Mouse (Mus musculus) heart, adult 2 months (tissue): Measurements from ENCODE around the gene Oaz2. TPM values are rescaled to one million over a fixed set of nuclear protein-coding genes. Genes with fewer than 3 reads are reported as not detected.

Experiments
- DNase-seq, 2 experiments: peaks; one replicate each; pipeline ENCODE4 v3.0.0; 2021
- H3K27ac ChIP-seq: fragments of 200-600 bp; 2 replicates; pipeline ENCODE4 v1.8.1; 2022
- H3K27me3 ChIP-seq: fragments of 200-500 bp; 2 replicates; pipeline ENCODE4 v1.6.1; 2012; ENCODE audit warnings: mild to moderate bottlenecking, low read length, inconsistent platforms, mixed read lengths; ENCODE audit not compliant: control insufficient read depth, insufficient read depth
- H3K36me3 ChIP-seq: fragments of 200-500 bp; 2 replicates; pipeline ENCODE4 v1.6.1; 2012; ENCODE audit warnings: low read length, inconsistent platforms; ENCODE audit not compliant: control insufficient read depth, insufficient read depth
- H3K4me1 ChIP-seq: fragments of 200-500 bp; 2 replicates; pipeline ENCODE4 v1.6.1; 2011; ENCODE audit warnings: low read length; ENCODE audit not compliant: control insufficient read depth, insufficient read depth
- H3K4me3 ChIP-seq: fragments of 200-600 bp; 2 replicates; pipeline ENCODE4 v1.8.1; 2022
- H3K79me2 ChIP-seq: fragments of 200-500 bp; replicated peaks from 2 replicates; pipeline ENCODE4 v1.6.1; 2012; ENCODE audit warnings: mild to moderate bottlenecking, inconsistent platforms, low read length, moderate library complexity, mixed read lengths; ENCODE audit not compliant: control insufficient read depth, insufficient read depth
- H3K9ac ChIP-seq: fragments of 200-500 bp; 2 replicates; pipeline ENCODE4 v1.6.1; 2012; ENCODE audit warnings: low read depth, mild to moderate bottlenecking, control low read depth, inconsistent platforms, low read length, mixed read lengths
- CTCF ChIP-seq: fragments of 200-600 bp; IDR thresholded peaks from 2 replicates; pipeline ENCODE4 v1.8.1; 2022; ENCODE audit warnings: antibody characterized with exemption, mild to moderate bottlenecking, moderate library complexity
- EP300 ChIP-seq: fragments of 200-500 bp; IDR thresholded peaks from 2 replicates; pipeline ENCODE4 v1.6.1; 2011; ENCODE audit warnings: low read depth, low read length, control low read depth; ENCODE audit not compliant: insufficient read depth
- POLR2A ChIP-seq: fragments of 200-500 bp; IDR thresholded peaks from 2 replicates; pipeline ENCODE4 v1.6.1; 2011; ENCODE audit warnings: mild to moderate bottlenecking, low read depth, low read length, control low read depth; ENCODE audit not compliant: insufficient read depth
- WGBS: fragments of 180-500 bp; shearing (Covaris S2); methylation state at CpG from one replicate; pipeline ENCODE4 v1.1.7; 2018; 5-methylcytosine and 5-hydroxymethylcytosine counted together
- intact Hi-C: fragments of 180-260 bp; cut with DNase I; formaldehyde crosslinking; loops from one replicate; pipeline ENCODE4 v1.15.1; 2025
- polyA plus RNA-seq: library from polyadenylated mRNA; depleted of rRNA; stranded (reverse); fragments of >200 nt; gene quantifications from 2 replicates; pipeline ENCODE4 v1.2.3, GENCODE M21; 2012
- total RNA-seq, 2 experiments: library from RNA; stranded (reverse); gene quantifications; 2 replicates each; pipeline ENCODE4 v1.2.3; 2021

Oaz2 gene
- total and polyA plus RNA-seq, 3 experiments, result 154 to 218 (median 202) TPM

- Histone ChIP-seq H3K36me3 (no peaks in the 10 kb centered on the region), H3K4me3 (peak within 1 kb of the TSS; percentile 59), H3K27me3 (no peaks in the 10 kb centered on the region), H3K9ac (peak within 1 kb of the TSS; percentile 95), H3K4me1 (no peaks in the 10 kb centered on the region), H3K27ac (peak within 1 kb of the TSS; percentile 89), H3K79me2 (no peaks in the 10 kb centered on the region)
- no peak for TF ChIP-seq EP300
- TF ChIP-seq POLR2A, result 0 out of 2 replicates have a peak, but pooled peaks have one; percentile 15
- intact Hi-C loops, result loop anchor here (2.0 to 5.0 kb wide), 2 partner anchors 33 to 48 kb away; no protein-coding TSS in a partner anchor
- WGBS, result 4% methylated on average over 40 of the region's 40 CpGs
- peak; percentile 67 to 71 for DNase-seq
Measured at GRCm38 (mm10) chr9:65629025-65629766, 38.6 kb upstream of the Oaz2 start, which contains the start of gene Rbpms2. TSS of gene Rbpms2 (plus strand) at chr9:65629648.

GRCm38 (mm10) chr9:65629767-65630630 is 37.8 kb upstream of the Oaz2 start:
- TF ChIP-seq POLR2A (peak; percentile 35; the same call in 1 of the 2 replicates), EP300 (no peak), CTCF (no peak)
- intact Hi-C loops, result loop anchor here (2.0 to 5.0 kb wide), 2 partner anchors 32 to 47 kb away; no protein-coding TSS in a partner anchor
- peak; percentile 81 to 82 for DNase-seq
- H3K4me1 ChIP-seq, result no peaks in the 10 kb centered on the region
- H3K79me2 ChIP-seq, result no peaks in the 10 kb centered on the region
- 2% methylated on average over 45 of the region's 83 CpGs for WGBS
- H3K27me3 ChIP-seq, result no peaks in the 10 kb centered on the region
- H3K9ac ChIP-seq, result peak overlapping the region; percentile 95
- H3K27ac ChIP-seq, result peak overlapping the region; percentile 89
- peak overlapping the region; percentile 59 for H3K4me3 ChIP-seq
- no peaks in the 10 kb centered on the region for H3K36me3 ChIP-seq

GRCm38 (mm10) chr9:65630631-65631353 is 37.0 kb upstream of the Oaz2 start:
- Histone ChIP-seq H3K27ac (peak overlapping the region; percentile 78), H3K79me2 (no peaks in the 10 kb centered on the region), H3K4me1 (no peaks in the 10 kb centered on the region), H3K4me3 (peak overlapping the region; percentile 59), H3K27me3 (no peaks in the 10 kb centered on the region), H3K9ac (peak overlapping the region; percentile 87), H3K36me3 (no peaks in the 10 kb centered on the region)
- no peak for TF ChIP-seq EP300
- TF ChIP-seq POLR2A, result no peak
- no peak for TF ChIP-seq CTCF
- intact Hi-C loops, result no loop called here
- peak; percentile 57 to 65 for DNase-seq
- under 1% methylated on average over 70 of the region's 78 CpGs for WGBS

GRCm38 (mm10) chr9:65631354-65632021 is 36.3 kb upstream of the Oaz2 start:
- TF ChIP-seq POLR2A, result no peak
- no peak for TF ChIP-seq CTCF
- no peak for TF ChIP-seq EP300
- Histone ChIP-seq H3K9ac (peak overlapping the region; percentile 87), H3K27ac (peak overlapping the region; percentile 78), H3K36me3 (no peaks in the 10 kb centered on the region), H3K4me1 (no peaks in the 10 kb centered on the region), H3K79me2 (no peaks in the 10 kb centered on the region), H3K27me3 (no peaks in the 10 kb centered on the region), H3K4me3 (peak overlapping the region; percentile 59)
- 54% methylated on average over 16 of the region's 16 CpGs for WGBS
- DNase-seq, result peak in 1 of 2 experiments; percentile 23
- intact Hi-C loops, result no loop called here

- 0 out of 2 replicates have a peak, but pooled peaks cover 3% of the 10 kb centered on the region for H3K36me3 ChIP-seq
- no peak for TF ChIP-seq CTCF
- no peak for TF ChIP-seq EP300
- TF ChIP-seq POLR2A, result no peak
- 47% methylated on average over 1 of the region's 1 CpGs for WGBS
- DNase-seq, result no peak
- H3K9ac ChIP-seq, result no peak overlapping the region
- intact Hi-C loops, result no loop called here
- H3K4me1 ChIP-seq, result peaks cover 5% of the 10 kb centered on the region
- H3K79me2 ChIP-seq, result peaks cover 1% of the 10 kb centered on the region; the same call in 1 of the 2 replicates
- H3K27ac ChIP-seq, result no peak overlapping the region
- H3K27me3 ChIP-seq, result no peaks in the 10 kb centered on the region
- H3K4me3 ChIP-seq, result no peak overlapping the region
Measured at GRCm38 (mm10) chr9:65635766-65636165, 32.0 kb upstream of the Oaz2 start.
